Mouse (Mus musculus): ENCODE results near the gene Prkn.

DNA sequence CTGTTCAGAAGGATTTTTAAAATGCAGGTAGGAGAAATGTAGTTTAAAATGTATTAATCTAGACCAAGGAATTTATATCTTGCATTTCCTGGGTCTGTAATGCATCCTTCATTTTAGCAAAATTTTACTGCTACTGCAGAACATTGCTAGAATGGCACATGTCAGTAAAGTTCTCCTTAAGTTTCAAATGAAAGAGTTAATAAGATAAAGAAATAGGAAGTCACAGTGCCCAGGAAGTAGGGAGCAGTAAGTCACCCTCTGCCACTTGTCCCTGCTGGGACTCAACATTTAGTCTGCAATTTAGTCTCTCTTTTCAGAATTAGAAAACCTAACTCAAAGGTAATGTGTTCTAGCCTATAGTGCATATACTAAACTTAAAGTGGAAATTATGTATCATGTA, 96.5 kb downstream of the Prkn start:
- no peak for TF ChIP-seq CTCF (IDR thresholded peaks at IDR 0.05; ENCODE audit: borderline replicate concordance, extremely low read depth, insufficient read depth, insufficient read length)
- no peak for TF ChIP-seq POLR2A (IDR thresholded peaks at IDR 0.05; ENCODE audit: borderline replicate concordance, extremely low read depth, insufficient read depth, insufficient read length, poor library complexity, severe bottlenecking)
